Mouse (Mus musculus): Measurements from ENCODE around the gene Tceal5.
"Not testable (repeated sequence)": the region's sequence is repeated elsewhere in the genome, so short reads cannot be mapped to it uniquely, and the experiment has no call there.

- TF ChIP-seq CTCF (conservative IDR thresholded peaks at IDR 0.05; ENCODE audit: low read length); POU5F1 (IDR thresholded peaks at IDR 0.05; ENCODE audit: borderline replicate concordance, low read length); NANOG (IDR thresholded peaks at IDR 0.05; ENCODE audit: borderline replicate concordance, low read length): not testable (repeated sequence)
Observed at GRCm38 (mm10) chrX:136214729-136215677, 11.3 kb upstream of the Tceal5 start, which contains the start of the genes Tceal7 and Bex1.

All from E14TG2a.4 (cell line).